Mouse (Mus musculus) heart, adult 11 months (tissue): ENCODE results near the gene Tunar.
A peak's percentile ranks its signal among the peaks of the same experiment; 100 is the strongest.

ENCODE experiments used
- DNase-seq: peaks from one replicate; pipeline ENCODE4 v3.0.0; 2022

The Tunar gene

GRCm38 (mm10) chr12:105333570-105333969, at the start of gene Tunar:
Gene Tunar (plus strand): TSS chr12:105333870.
- no peak for DNase-seq

DNA sequence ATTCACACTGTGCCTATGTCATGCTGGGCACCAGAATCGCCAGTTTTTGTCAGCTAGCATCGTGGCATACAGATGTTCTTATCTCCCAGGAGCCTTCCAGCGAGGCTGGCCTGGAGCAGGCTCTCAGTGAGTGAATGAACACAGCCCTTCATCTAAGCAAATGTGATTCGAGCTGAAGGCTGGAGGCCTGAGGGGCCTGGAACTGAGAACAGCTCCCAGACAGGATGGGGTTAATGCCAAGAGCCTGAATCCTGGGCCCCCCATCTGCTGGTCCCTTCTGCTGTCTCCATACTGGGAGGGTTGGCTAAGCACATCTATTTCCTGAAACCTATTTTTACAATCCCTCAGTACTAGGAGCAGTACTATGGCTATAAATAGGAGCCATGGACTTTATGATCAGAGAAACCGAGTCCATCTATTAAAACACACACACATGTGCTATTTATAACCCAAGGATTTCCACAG, 21.1 kb upstream of the Tunar start:
- no peak for DNase-seq

- no peak for DNase-seq
Measured at GRCm38 (mm10) chr12:105314328-105314727, 19.3 kb upstream of the Tunar start.

DNA sequence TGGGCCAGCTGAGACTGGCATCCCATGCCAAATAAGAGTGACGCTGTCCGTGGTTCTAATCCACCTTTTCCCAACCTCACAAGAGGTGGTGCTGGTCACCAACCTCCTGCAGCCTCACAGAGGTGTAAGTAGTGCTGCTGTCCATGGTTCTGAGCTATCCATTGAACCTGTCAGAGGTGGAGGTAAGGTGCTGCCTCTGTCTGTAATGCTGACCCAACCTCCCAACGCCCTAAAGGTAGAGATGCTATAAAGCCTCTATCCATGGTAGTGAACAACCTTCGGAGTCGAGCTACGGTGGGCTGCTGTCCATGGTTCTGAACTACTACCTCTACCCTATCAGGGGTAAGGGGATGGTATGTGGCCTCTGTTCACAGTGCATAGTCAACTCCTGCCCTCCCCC, 11.5 kb upstream of the Tunar start:
- DNase-seq, result no peak

- no peak for DNase-seq
Measured at GRCm38 (mm10) chr12:105327051-105327450, 6.6 kb upstream of the Tunar start.

DNA sequence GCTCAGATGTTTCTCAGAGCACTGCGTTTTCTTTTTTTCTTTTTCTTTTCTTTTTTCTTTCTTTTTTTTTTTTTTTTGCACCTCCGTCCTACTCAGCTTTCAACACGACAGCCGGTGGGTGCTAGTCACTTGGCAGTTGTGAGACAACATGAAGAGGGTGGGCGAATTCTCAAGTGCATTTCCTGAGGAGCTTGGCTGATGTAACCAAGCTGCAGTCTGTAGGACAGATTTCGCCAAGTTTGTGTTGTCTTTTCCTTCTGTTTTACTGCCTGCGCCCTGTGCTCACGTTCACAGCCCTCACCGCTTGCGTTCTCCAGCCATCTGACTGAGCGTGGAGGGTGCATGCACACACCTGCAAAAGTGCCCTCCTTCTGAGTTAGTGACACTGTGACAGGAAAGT, 5.3 kb upstream of the Tunar start:
- no peak for DNase-seq

DNA sequence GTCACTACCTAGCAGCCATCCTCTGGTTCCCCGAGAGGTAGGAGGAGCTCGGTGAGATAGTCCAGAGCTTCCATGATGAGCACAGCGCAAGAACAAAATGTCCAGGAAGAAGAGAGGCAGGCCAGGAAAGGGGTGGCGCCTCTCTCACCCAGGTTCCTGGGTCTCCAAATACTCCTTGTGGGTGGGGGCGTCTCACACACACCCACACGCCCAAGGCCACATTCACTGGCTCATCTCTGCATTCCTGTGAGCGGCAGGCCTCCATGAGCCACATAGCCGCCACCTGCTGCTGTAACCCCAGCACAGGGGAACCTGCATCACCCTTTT, 2.4 kb downstream of the Tunar start:
- DNase-seq, result no peak

- DNase-seq, result peak; percentile 72
Measured at GRCm38 (mm10) chr12:105336421-105337289, 3.0 kb downstream of the Tunar start.

GRCm38 (mm10) chr12:105337290-105338005, 3.8 kb downstream of the Tunar start:
- DNase-seq, result peak; percentile 86

GRCm38 (mm10) chr12:105338256-105338977, 4.7 kb downstream of the Tunar start:
- no peak for DNase-seq

DNA sequence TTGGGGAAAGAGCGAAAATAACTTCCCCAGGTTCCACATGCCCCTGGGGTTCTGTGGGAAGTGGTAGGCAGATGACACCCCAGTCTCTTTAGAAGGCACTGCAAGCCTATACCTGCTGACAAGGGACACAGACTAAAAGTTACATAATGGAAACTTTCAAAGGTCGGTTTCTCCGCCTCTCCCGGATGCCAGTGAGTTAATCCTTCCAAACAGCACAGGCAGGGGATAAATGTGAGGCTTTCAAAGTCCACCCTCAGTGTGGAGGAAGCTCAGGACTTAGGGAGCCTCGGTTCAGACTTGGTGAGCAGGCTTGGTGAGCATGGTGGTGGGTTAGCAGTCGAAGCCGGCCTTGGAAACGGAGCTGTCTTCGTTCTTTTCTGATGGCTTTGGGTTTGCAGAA, 7.9 kb downstream of the Tunar start:
- peak; percentile 82 for DNase-seq

- DNase-seq, result peak; percentile 50
Measured at GRCm38 (mm10) chr12:105344460-105344859, 10.8 kb downstream of the Tunar start.

GRCm38 (mm10) chr12:105346861-105347260, 13.2 kb downstream of the Tunar start:
- no peak for DNase-seq

DNA sequence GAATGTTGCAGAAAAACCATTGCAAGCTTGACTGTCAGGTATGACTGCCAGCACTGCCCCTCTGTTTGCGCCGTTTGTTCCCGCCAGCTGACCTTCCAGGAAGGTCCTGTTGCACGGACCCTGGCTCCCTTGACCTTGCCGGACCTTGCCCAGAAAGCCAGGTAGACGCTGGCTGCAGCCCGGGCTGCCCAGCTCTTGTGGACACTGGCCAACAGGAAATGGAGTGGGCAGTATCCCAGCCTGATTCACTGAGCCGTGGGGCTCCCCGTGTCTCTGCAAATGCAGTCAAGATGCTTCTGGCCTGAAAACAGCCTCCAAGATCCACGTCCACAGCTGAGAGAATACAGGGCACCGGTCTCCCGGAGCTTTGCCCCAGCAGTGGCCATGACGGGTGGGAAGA, 13.6 kb downstream of the Tunar start:
- DNase-seq, result no peak

DNA sequence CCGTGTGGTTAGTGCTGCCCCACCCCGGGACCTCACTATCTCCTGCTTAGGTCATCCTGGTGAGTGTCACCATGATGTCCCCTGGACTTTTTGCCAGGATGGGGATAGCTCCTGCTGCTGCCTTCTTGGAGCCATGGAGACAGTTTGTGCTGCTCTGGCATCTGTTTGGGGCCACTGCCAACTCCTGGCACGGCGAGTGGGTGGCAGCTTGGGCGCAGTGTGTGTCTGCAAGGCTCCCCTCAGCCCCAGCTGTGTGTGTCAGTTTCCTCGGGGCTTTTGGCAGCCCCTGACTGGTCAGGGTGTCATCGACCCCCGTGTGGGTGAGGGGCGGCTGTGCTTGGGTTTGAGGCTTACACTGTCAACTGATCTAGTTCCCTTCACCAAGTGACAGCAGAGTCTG, 20.6 kb downstream of the Tunar start:
- DNase-seq, result peak; percentile 89

GRCm38 (mm10) chr12:105354772-105355171, 21.1 kb downstream of the Tunar start:
- DNase-seq, result no peak

GRCm38 (mm10) chr12:105356781-105357180, 23.1 kb downstream of the Tunar start:
- no peak for DNase-seq

DNA sequence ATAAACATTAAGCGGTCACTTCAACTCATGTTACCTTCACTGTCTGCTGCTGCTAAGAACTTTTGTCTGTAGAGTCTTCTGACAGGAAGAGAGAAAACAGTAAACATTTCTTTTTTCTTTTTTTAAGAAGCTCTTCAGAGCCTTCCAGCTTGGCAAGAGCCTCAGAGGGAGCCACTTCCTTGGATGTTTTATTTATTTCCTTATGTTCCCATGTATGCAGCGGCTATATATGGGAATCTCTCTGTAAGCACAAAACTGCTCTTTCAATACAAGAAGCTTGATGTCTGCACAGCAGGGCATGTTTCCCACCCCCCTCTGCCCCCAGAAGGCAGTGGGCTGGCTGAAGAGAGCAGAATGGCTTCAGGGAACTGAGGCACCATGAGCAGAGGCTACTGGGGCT, 30.0 kb downstream of the Tunar start:
- no peak for DNase-seq

- DNase-seq, result no peak
Measured at GRCm38 (mm10) chr12:105374564-105374963, 40.9 kb downstream of the Tunar start.

DNA sequence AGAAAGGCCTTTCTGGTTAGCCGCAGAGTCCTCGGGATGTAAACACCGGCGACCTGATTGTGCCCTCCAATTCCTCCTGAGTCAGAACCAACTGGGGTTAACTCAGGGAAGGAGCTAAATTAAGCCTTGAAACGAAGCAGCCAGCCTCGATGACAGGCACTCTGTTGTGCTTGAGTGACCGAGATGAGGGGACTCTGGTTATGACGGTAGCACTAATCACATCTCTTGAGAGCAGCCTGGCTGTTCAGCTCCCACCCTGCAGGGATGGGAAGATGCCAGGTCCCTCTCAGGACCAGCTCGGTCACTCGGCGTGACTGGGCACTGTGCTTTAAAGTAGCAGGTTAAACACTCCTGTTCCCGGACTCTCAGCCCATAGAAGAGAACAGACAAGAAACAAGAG, 43.3 kb downstream of the Tunar start:
- peak; percentile 95 for DNase-seq

DNA sequence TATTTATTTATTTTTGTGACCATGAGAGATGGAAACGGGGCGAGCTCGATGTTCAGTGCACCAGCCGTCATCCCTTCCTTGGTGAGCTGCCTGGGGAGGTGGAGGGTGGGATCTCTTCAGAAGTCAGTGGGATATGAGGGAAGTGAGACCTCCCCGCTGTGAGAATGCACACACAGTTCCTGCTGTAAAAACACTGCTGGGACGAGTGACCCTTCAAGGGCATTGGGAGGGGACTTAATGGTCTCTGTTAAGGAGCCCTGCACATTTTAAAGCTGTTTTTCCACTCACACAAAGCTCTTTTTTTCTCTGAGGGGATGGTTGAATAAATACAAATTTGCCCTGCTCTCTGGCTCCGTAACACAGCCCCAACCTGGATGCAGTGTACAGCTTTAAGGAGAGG, 49.1 kb downstream of the Tunar start:
- no peak for DNase-seq

DNA sequence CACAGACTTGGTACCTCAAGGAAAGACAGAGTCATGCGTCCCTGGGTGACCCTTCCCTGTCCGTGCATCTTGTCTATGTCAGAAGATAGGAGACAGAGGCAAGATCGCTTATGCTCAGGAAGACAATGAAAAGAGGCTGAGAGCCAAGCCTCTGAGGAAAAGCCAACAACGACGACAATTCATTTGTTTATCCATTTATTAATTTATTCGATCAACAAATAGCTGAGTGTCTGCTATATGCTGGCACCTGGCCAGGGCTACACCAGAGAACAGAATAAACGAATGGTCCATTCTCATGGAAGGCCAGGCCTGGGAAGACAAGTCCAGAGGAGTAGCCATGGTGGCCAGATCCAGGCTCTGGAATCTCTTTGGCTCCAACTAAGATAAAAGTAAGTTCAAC, 61.0 kb downstream of the Tunar start:
- no peak for DNase-seq

DNA sequence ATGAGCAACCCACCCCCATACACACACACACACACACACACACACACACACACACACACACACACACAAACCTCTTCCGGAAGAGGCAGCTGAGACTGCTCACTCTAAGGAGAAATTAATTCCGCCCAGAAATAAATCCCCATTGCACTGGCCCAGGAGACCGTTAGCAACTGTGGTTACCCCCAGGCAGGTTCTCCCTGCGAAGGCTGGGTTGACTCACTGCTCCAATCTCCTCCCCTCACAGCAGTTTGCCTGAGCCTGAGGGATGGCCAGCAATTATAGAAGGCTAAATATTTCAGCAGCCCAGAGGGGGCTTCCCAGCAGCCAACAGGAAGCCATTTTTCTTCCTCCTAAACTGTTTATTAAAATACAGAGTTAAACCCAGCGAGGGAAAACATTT, 64.5 kb downstream of the Tunar start:
- no peak for DNase-seq

- no peak for DNase-seq
Measured at GRCm38 (mm10) chr12:105403742-105404141, 70.1 kb downstream of the Tunar start.
